Mouse (Mus musculus) erythroblast, adult 5-6 weeks (primary cell): ENCODE results near the gene Zfp385b. TPM values are rescaled to one million over a fixed set of nuclear protein-coding genes. Genes with fewer than 3 reads are reported as not detected.

Experiments
- ATAC-seq: replicated peaks from 2 replicates; pipeline ENCODE4 v1.8.0; 2016; ENCODE audit warnings: moderate number of reproducible peaks, mild to moderate bottlenecking, moderate TSS enrichment, inconsistent platforms; ENCODE audit not compliant: poor library complexity, low FRiP score, severe bottlenecking
- total RNA-seq, 2 experiments: library from RNA; stranded (forward) in 1 of 2; stranded (reverse) in 1 of 2; fragments of 150-400 nt in 1 of 2; fragments of 200-764, 138-1000 nt in 1 of 2; gene quantifications; 2 replicates each; pipeline versions ENCODE4 v1.2.3 to v1.2.4; 2015 to 2017; ENCODE audit warnings: low replicate concordance in 2 of 2

Zfp385b gene
- total RNA-seq, 2 experiments from 2014 or later, result not detected

- no peak for ATAC-seq
Observed at GRCm38 (mm10) chr2:77795859-77796552, 23.4 kb downstream of the Zfp385b start.

GRCm38 (mm10) chr2:77790846-77791245 lies 28.6 kb downstream of the Zfp385b start:
- ATAC-seq, result no peak

- ATAC-seq, result no peak
Observed at GRCm38 (mm10) chr2:77790295-77790694, 29.1 kb downstream of the Zfp385b start.

GRCm38 (mm10) chr2:77781390-77781789 lies 38.0 kb downstream of the Zfp385b start:
- ATAC-seq, result no peak

GRCm38 (mm10) chr2:77777781-77778180 lies 41.7 kb downstream of the Zfp385b start:
- no peak for ATAC-seq

- ATAC-seq, result no peak
Observed at GRCm38 (mm10) chr2:77777047-77777686, 42.3 kb downstream of the Zfp385b start.

- no peak for ATAC-seq
Observed at GRCm38 (mm10) chr2:77775247-77775880, 44.1 kb downstream of the Zfp385b start.

- no peak for ATAC-seq
Observed at GRCm38 (mm10) chr2:77770056-77770697, 49.3 kb downstream of the Zfp385b start.

GRCm38 (mm10) chr2:77768321-77768886 lies 51.0 kb downstream of the Zfp385b start:
- no peak for ATAC-seq

- ATAC-seq, result no peak
Observed at GRCm38 (mm10) chr2:77761967-77762366, 57.5 kb downstream of the Zfp385b start.

GRCm38 (mm10) chr2:77758403-77759071 lies 60.9 kb downstream of the Zfp385b start:
- ATAC-seq, result no peak

GRCm38 (mm10) chr2:77752491-77752890 lies 66.9 kb downstream of the Zfp385b start:
- ATAC-seq, result no peak

GRCm38 (mm10) chr2:77749631-77750030 lies 69.8 kb downstream of the Zfp385b start:
- no peak for ATAC-seq

GRCm38 (mm10) chr2:77746417-77746816 lies 73.0 kb downstream of the Zfp385b start:
- no peak for ATAC-seq

GRCm38 (mm10) chr2:77745246-77745645 lies 74.2 kb downstream of the Zfp385b start:
- ATAC-seq, result no peak

- no peak for ATAC-seq
Observed at GRCm38 (mm10) chr2:77742359-77742758, 77.1 kb downstream of the Zfp385b start.

- no peak for ATAC-seq
Observed at GRCm38 (mm10) chr2:77730196-77730595, 89.2 kb downstream of the Zfp385b start.

- no peak for ATAC-seq
Observed at GRCm38 (mm10) chr2:77726798-77727197, 92.6 kb downstream of the Zfp385b start.

- no peak for ATAC-seq
Observed at GRCm38 (mm10) chr2:77720806-77721205, 98.6 kb downstream of the Zfp385b start.

GRCm38 (mm10) chr2:77716367-77716766 lies 103.1 kb downstream of the Zfp385b start:
- ATAC-seq, result no peak
